Mouse (Mus musculus) yolk sac, embryonic 10.5 days (tissue): ENCODE results near the gene Vmn1r15.

Experiments
- DNase-seq: peaks from one replicate; pipeline ENCODE4 v3.0.0-alpha.2; 2017; ENCODE audit warnings: low spot score

The Vmn1r15 gene

DNA sequence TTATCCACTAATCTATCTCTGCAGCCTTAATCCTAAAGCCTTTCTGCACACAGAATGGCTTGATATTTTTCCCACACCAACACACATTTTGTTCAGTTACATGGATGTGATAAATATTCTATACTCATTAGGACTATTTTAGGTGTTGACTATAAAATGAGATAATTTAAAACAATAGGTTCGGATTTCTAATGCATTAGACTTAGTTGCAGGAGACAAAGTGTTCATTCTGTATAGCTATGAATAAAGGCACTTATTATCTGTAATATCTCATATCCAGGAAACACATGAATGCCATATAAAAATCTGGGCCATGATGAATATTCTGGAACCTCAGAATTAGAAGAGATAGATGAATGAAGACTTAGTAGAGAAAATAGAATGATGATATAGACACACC is at the start of gene Vmn1r15:
Gene Vmn1r15 (plus strand): TSS at position 301 of the 400 bp plus-strand sequence.
- no peak for DNase-seq

DNA sequence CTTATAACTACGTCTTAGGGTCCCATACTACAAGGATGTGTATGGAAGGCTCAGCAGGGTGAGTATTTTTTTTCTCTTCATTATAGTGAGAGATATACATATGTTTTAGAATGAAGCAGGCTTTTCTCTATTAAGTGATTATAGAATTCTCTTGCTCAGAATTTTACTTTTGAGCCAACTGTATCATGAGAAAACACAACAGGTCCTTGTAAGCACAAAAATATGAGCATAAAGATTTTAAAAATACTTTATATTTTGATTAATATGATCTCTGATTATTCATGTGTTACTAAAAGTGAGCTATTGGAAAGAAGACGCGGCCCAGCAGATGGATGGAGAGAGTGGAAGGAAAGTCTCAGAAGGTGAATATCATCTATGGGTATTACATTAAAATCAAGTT is 26.4 kb upstream of the Vmn1r15 start, which contains the start of gene Vmn1r14:
Gene Vmn1r14 (plus strand): TSS at position 301 of the 400 bp plus-strand sequence.
- no peak for DNase-seq

DNA sequence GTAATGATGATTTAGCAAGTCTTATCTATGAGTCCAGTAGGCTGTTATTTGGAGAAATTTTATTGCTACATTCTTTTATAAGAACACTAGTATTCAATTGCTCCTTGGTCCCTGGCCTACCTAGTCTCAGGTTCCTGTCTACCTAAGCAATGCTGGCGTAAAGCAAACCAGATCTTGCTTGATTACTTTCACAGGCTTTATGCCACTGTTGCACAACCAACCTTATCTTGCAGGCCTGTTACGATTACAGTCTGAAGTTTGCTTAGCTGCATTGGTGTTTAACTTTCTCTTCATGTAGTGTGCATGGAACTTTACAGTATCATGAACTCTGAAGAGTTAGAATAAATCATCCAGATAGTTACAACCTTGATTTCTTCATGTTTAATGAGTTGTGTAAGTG is 3.2 kb downstream of the Vmn1r15 start:
- no peak for DNase-seq

DNA sequence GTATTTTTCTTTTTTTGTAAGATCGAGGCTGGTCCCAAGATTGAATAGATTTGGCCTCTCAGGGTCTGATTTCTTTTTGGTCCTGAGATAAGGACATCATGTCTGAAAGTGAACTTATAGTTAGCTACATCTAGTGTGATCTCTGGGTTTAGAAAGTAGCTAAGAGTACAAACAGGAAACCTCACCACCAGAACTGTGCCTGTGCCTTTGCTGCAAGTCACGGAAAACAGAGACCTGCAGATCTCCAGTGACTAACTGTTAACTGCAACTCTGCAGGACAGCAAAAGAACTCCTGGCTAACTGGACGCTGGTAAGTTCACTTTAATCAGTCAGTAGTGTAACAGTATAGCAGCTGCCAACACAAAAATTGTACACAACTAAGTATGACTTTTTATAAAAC is 14.1 kb downstream of the Vmn1r15 start:
- DNase-seq: no peak

DNA sequence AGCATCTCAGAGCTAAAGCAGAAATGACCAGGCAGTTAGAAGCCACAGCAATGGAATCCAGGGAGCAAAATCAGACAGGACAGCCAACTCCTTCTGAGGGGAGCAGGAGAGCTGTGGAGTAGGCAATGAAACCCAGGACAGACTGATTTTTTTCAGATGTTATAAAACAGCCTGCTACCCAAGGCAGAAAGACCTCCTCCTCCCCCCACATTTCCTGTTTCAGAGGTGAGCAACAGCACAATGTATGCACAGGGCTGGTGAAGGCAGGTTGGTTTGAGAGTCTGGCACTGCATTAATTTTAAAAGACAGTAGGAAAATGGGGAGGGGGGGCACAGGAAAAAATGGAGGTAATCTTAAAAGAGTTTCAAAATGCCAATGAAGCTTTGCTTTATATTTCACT is 14.8 kb downstream of the Vmn1r15 start:
- no peak for DNase-seq

DNA sequence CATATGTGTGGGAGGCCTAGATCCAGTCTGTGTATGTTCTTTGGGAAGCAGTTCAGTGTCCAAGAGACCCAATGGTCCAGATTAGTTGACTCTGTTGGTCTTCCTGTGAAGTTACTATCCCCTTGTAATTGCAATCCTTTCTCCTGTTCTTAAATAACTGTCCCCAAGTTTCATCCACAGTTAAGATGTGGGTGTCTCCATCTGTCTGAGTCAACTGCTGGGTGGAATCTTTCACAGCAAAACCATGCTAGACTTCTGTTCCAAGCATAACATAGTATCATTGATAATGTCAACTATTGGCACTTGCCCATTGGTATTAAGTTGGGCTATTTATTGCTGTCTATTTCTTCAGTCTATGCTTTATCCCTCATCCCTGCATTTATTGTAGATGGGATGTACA is 21.2 kb downstream of the Vmn1r15 start:
- no peak for DNase-seq
